Mouse (Mus musculus): ENCODE data around the gene Zfp800.
A peak's percentile ranks its signal among the peaks of the same experiment; 100 is the strongest.

Gene Zfp800

DNA sequence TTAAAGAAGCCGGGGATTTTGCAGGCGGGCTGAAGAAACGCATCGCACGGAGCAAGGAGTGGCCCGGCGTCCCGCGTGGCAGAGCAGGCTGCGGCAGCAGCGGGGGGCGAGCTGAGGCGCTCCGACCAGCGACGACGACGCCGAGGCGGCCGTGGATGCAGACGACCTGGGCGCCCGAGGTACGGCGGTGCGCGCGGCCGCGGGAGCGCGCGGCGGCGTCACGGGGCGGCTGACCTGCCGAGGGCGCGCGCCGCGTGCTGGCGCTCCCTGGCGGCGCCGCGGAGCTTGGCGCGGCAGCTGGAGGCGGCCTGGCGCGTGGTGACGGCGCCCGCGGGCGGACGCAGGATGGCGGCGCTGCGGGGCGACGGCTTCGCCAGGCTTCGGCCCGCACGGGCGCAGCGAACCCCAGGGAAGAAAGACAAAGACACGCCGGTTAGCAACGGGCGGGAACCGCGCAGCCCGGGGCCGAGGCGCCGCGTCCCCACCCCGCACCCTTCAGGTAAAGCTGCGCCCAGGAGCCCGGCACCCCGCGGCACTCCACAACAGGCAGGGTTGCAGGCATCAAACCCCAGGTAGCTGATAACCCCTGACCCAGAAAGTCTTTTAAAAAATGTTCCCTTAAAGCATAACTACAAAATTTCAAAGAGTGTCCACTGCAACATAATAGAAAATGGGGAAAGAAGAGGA lies 182.4 kb downstream of the Zfp800 start:
- no peak for DNase-seq (ENCODE audit: extremely low read depth, low read depth)

DNA sequence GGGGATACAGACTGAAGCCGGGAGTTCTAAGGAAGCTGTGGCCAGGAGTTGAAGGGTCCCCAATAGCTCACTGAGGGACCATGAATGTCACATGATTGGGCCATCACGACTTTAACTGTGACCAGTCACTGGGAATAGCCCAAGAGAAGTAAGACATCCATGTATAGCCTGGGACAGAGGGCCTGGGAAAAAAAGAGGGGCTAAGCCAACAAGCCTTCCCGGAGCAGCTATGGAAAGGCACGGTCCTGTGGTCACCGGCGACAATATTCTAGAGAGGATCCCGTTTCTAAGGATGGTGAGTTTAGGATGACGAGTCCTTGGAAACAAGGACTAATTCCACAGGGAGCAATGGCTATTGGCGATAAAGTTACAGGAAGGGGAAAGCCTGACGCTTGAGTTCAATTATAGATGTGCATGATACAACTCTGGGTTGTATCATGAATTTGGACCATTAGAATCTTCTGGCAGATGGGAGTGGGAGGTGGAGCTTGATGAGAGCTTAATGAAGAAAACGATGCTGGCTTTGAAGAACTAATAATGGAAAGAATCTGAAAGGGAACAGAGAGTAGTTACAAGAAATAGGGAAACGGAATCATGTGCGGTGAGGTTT lies 183.0 kb downstream of the Zfp800 start:
- peak; percentile 12 for DNase-seq (ENCODE audit: extremely low read depth, low read depth)

DNA sequence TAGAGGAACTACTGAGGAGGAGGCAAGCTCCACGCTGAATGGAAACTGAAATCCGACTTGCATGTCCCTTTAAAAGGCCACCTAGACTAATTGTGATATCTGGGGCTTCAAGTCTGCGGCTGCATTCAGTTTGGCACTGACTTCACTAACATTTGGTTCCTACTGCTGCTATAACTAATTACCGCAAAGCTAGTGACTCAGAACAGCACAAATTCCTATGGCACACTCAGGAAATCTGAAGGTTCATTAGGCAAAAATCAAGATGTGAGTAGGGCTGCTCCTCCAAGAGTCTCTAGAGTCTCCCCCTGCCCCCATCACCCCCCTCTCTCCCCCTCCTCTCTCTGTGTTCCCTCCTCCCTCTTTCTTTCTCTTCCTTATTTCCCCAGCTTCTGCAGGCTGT lies 194.4 kb downstream of the Zfp800 start:
- DNase-seq (ENCODE audit: extremely low read depth, low read depth) = no peak

DNA sequence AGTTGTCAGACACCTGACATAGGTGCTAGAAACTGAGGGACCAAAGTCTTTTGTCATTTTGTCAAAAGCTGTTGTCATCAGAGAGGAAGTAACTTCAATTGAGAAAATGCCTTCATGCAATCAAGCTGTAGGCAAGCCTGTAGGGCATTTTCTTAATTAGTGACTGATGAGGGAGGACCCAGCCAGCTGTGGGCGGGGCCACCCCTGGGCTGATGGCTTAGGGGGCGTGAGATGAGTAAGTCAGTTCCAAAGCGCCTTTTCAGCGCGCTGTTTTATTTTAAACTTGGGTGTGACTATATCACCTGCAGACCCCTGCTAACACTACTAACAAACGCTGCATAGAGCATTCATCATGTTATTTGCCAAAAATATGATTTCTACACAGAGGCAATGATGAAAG lies 195.0 kb downstream of the Zfp800 start:
- DNase-seq (ENCODE audit: extremely low read depth, low read depth) = no peak

DNA sequence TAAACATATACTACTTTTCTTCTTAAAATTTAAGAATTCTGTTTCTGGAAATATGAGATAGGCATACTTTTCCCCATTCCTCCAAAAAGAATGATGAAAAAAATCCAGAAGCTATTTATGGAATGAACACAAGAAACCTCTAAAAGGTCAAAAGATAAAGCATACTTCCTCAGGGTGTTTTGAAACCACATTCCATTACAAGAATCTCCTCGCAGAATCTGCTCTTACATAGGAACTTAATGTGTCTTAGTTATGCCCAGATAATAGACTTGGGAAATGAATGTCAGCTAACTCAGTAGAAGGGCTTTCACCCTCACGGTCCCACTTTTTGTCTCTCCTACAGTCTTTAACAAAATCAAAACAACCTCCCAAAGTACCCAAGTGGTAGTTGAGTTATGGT lies 203.9 kb downstream of the Zfp800 start:
- no peak for DNase-seq (ENCODE audit: extremely low read depth, low read depth)

DNA sequence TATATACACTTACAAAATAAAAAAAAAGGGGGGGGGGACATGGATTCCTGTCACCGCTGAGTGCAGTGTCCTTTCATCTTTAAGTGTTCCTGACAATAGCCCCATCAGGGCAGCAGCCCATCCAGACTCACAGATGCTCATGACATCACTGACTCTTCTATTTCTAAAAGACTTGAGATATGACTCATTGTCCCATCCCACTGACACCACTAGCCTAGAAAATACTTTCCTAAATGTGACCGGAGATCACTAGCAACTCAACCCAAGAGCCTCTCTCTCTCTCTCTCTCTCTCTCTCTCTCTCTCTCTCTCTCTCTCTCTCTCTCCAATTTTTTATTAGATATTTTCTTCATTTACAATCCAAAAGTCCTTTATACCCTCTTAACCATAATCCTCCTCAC lies 205.9 kb downstream of the Zfp800 start:
- DNase-seq (ENCODE audit: extremely low read depth, low read depth) = no peak

Data from MEL-GATA-1-ER (cell line).